Comparison of ENCODE assay signal across 22 mouse cellular contexts in genomic region chr10:60252187-60252586, GRCm38 (mm10). TPM values are rescaled to one million over a fixed set of nuclear protein-coding genes. Genes with fewer than 3 reads are reported as not detected.
DNase-seq lines count a peak whose midpoint lies in the region; ATAC-seq and TF ChIP-seq lines count a peak whose summit lies in the region.
"Had no signal": no experiment of that assay in that cellular context is flagged by ENCODE, and none has a peak within 500 bp of the region (broad histone marks: within the 10 kb centered on the region; RNA-seq: fewer than 3 reads in every experiment).

No protein-coding gene starts in this region.

- no peaks in the 10 kb centered on the region for H3K4me1 ChIP-seq in embryonic facial prominence, embryonic 12.5 days
- peaks cover 8% of the 10 kb centered on the region for H3K4me1 ChIP-seq in embryonic facial prominence, embryonic 10.5 days
- H3K4me1 ChIP-seq in lung, postnatal 0 days (ENCODE audit: insufficient read depth, low read depth, low read length): no peaks in the 10 kb centered on the region
- peaks cover 2% of the 10 kb centered on the region; the same call in 1 of the 2 replicates for H3K4me1 ChIP-seq in bone marrow, adult 2 months (ENCODE audit: control insufficient read depth, insufficient read depth, low read length)
- H3K4me1 ChIP-seq in small intestine, adult 2 months (ENCODE audit: control insufficient read depth, insufficient read depth, insufficient read length, low read length): peaks cover 6% of the 10 kb centered on the region
- H3K4me1 ChIP-seq in forebrain, embryonic 14.5 days (ENCODE audit: control insufficient read depth, insufficient read depth, low read length): no peaks in the 10 kb centered on the region
- H3K4me1 ChIP-seq: forebrain, embryonic 12.5 days; midbrain, embryonic 12.5 days had no signal

- WGBS in embryonic facial prominence, embryonic 12.5 days: 68% methylated on average over 4 of the region's 4 CpGs
- WGBS in embryonic facial prominence, embryonic 10.5 days: 74% methylated on average over 4 of the region's 4 CpGs
- 69% methylated on average over 4 of the region's 4 CpGs for WGBS in lung, postnatal 0 days
- 58% methylated on average over 4 of the region's 4 CpGs for WGBS in bone marrow, adult 2 months
- WGBS in small intestine, adult 2 months: 78% methylated on average over 4 of the region's 4 CpGs
- WGBS in forebrain, embryonic 14.5 days: 76% methylated on average over 4 of the region's 4 CpGs

- H3K36me3 ChIP-seq in embryonic facial prominence, embryonic 12.5 days: no peaks in the 10 kb centered on the region
- H3K36me3 ChIP-seq in embryonic facial prominence, embryonic 10.5 days (replicated peaks): no peaks in the 10 kb centered on the region
- H3K36me3 ChIP-seq in lung, postnatal 0 days (ENCODE audit: insufficient read depth, low read length): no peaks in the 10 kb centered on the region
- H3K36me3 ChIP-seq in small intestine, adult 2 months (ENCODE audit: control insufficient read depth, insufficient read depth, low read length): no peaks in the 10 kb centered on the region
- H3K36me3 ChIP-seq in forebrain, embryonic 14.5 days (ENCODE audit: control insufficient read depth, insufficient read depth, low read length): no peaks in the 10 kb centered on the region
- H3K36me3 ChIP-seq: forebrain, embryonic 12.5 days; hindbrain, embryonic 10.5 days; limb, embryonic 15.5 days; midbrain, embryonic 12.5 days had no signal

- H3K27ac ChIP-seq in embryonic facial prominence, embryonic 12.5 days: no peak overlapping the region
- H3K27ac ChIP-seq in embryonic facial prominence, embryonic 10.5 days (replicated peaks): no peak overlapping the region
- no peak overlapping the region for H3K27ac ChIP-seq in lung, postnatal 0 days (ENCODE audit: low read length)
- peak overlapping the region; percentile 60 for H3K27ac ChIP-seq in bone marrow, adult 2 months (ENCODE audit: control insufficient read depth, insufficient read depth, low read depth, low read length, poor library complexity)
- peak overlapping the region; percentile 24; the same call in 1 of the 2 replicates for H3K27ac ChIP-seq in small intestine, adult 2 months (ENCODE audit: insufficient read depth, low read depth, low read length)
- no peak overlapping the region for H3K27ac ChIP-seq in forebrain, embryonic 14.5 days (ENCODE audit: low read depth, low read length)
- H3K27ac ChIP-seq: forebrain, embryonic 12.5 days; hindbrain, embryonic 10.5 days; hindbrain, postnatal 0 days; kidney, postnatal 0 days; left cerebral cortex, adult 2 months; limb, embryonic 15.5 days; midbrain, embryonic 12.5 days had no signal

- 0 out of 2 replicates have a peak, but pooled peaks have one; percentile 26 for ATAC-seq in embryonic facial prominence, embryonic 12.5 days (ENCODE audit: insufficient number of reproducible peaks, insufficient read depth, low FRiP score, low TSS enrichment)
- ATAC-seq in lung, postnatal 0 days: 0 out of 2 replicates have a peak, but pooled peaks have one; percentile 15
- no peak for ATAC-seq in forebrain, embryonic 14.5 days
- ATAC-seq: hindbrain, postnatal 0 days had no signal

- no peak for DNase-seq in embryonic facial prominence, embryonic 10.5 days (ENCODE audit: low spot score)
- no peak for DNase-seq in lung, postnatal 0 days (ENCODE audit: low spot score)
- no peak for DNase-seq in lung, postnatal 25 days (ENCODE audit: low spot score)
- DNase-seq in forebrain, embryonic 14.5 days (ENCODE audit: low spot score): no peak
- no peak for DNase-seq in adrenal gland, adult (ENCODE audit: inconsistent age in 2 of 2, low spot score in 1 of 2)
- DNase-seq: cerebellum, adult 9-10 months; kidney, adult 11 months; left cerebral cortex, postnatal 4 days; lung, embryonic 14.5 days; right cerebral cortex, postnatal 14 days; thymus, postnatal 25 days had no signal

- H3K27me3 ChIP-seq in embryonic facial prominence, embryonic 12.5 days: no peaks in the 10 kb centered on the region
- no peaks in the 10 kb centered on the region for H3K27me3 ChIP-seq in embryonic facial prominence, embryonic 10.5 days (replicated peaks; ENCODE audit: low read depth, poor library complexity, severe bottlenecking)
- no peaks in the 10 kb centered on the region for H3K27me3 ChIP-seq in lung, postnatal 0 days (replicated peaks; ENCODE audit: insufficient read depth, low read length)
- H3K27me3 ChIP-seq in small intestine, adult 2 months (ENCODE audit: control insufficient read depth, insufficient read depth, low read length): no peaks in the 10 kb centered on the region
- H3K27me3 ChIP-seq in forebrain, embryonic 14.5 days (replicated peaks; ENCODE audit: control insufficient read depth, insufficient read depth, low read length): no peaks in the 10 kb centered on the region
- H3K27me3 ChIP-seq: forebrain, embryonic 12.5 days; limb, embryonic 15.5 days; midbrain, embryonic 12.5 days had no signal

- no peak for TF ChIP-seq CTCF in lung, postnatal 0 days (IDR thresholded peaks at IDR 0.05)
- TF ChIP-seq CTCF in bone marrow, adult 2 months (IDR thresholded peaks at IDR 0.05; ENCODE audit: control insufficient read depth, insufficient read depth, low read length): no peak
- no peak for TF ChIP-seq CTCF in small intestine, adult 2 months (IDR thresholded peaks at IDR 0.05; ENCODE audit: extremely low read depth, insufficient read length, insufficient replicate concordance, low read depth, low read length)

- H3K9ac ChIP-seq in embryonic facial prominence, embryonic 12.5 days: no peak overlapping the region
- no peak overlapping the region for H3K9ac ChIP-seq in lung, postnatal 0 days (replicated peaks; ENCODE audit: low read depth)
- H3K9ac ChIP-seq in forebrain, embryonic 14.5 days (ENCODE audit: low read length): no peak overlapping the region
- H3K9ac ChIP-seq: forebrain, embryonic 12.5 days; limb, embryonic 15.5 days; lung, embryonic 14.5 days; midbrain, embryonic 12.5 days had no signal

- no peak for TF ChIP-seq EP300 in lung, postnatal 0 days (IDR thresholded peaks at IDR 0.05)

- H3K9me3 ChIP-seq in embryonic facial prominence, embryonic 12.5 days: no peaks in the 10 kb centered on the region
- no peaks in the 10 kb centered on the region for H3K9me3 ChIP-seq in embryonic facial prominence, embryonic 10.5 days
- no peaks in the 10 kb centered on the region for H3K9me3 ChIP-seq in lung, postnatal 0 days (ENCODE audit: low read length)
- H3K9me3 ChIP-seq in forebrain, embryonic 14.5 days (replicated peaks; ENCODE audit: control insufficient read depth, low read length): no peaks in the 10 kb centered on the region
- H3K9me3 ChIP-seq: forebrain, embryonic 12.5 days; hindbrain, embryonic 10.5 days; limb, embryonic 15.5 days; midbrain, embryonic 12.5 days had no signal

- H3K4me2 ChIP-seq in embryonic facial prominence, embryonic 12.5 days (replicated peaks): no peak overlapping the region
- H3K4me2 ChIP-seq in lung, postnatal 0 days (replicated peaks; ENCODE audit: low read depth, low read length): no peak overlapping the region
- no peak overlapping the region for H3K4me2 ChIP-seq in forebrain, embryonic 14.5 days (ENCODE audit: low read length)
- H3K4me2 ChIP-seq: forebrain, embryonic 12.5 days; heart, embryonic 11.5 days; limb, embryonic 15.5 days; lung, embryonic 14.5 days; midbrain, embryonic 12.5 days had no signal

- no peak overlapping the region for H3K4me3 ChIP-seq in embryonic facial prominence, embryonic 12.5 days
- H3K4me3 ChIP-seq in embryonic facial prominence, embryonic 10.5 days: no peak overlapping the region
- H3K4me3 ChIP-seq in lung, postnatal 0 days (ENCODE audit: low read depth, low read length): no peak overlapping the region
- no peak overlapping the region for H3K4me3 ChIP-seq in bone marrow, adult 2 months (replicated peaks; ENCODE audit: control insufficient read depth, low read depth, low read length)
- H3K4me3 ChIP-seq in small intestine, adult 2 months (ENCODE audit: low read depth, low read length): no peak overlapping the region
- H3K4me3 ChIP-seq in forebrain, embryonic 14.5 days (ENCODE audit: low read depth, low read length): no peak overlapping the region
- H3K4me3 ChIP-seq: forebrain, embryonic 12.5 days; hindbrain, embryonic 10.5 days; left cerebral cortex, adult 2 months; limb, embryonic 15.5 days; midbrain, embryonic 12.5 days had no signal

- no peak for TF ChIP-seq POLR2A in bone marrow, adult 2 months (IDR thresholded peaks at IDR 0.05; ENCODE audit: borderline replicate concordance, control insufficient read depth, low read depth, low read length)
- TF ChIP-seq POLR2A in small intestine, adult 2 months (IDR thresholded peaks at IDR 0.05; ENCODE audit: low read depth, low read length): no peak

RNA-seq across cellular contexts. Expression of gene Psap, which starts 25.2 kb away (rescaled TPM):
- polyA plus RNA-seq in embryonic facial prominence, embryonic 12.5 days (2016; fragmentation: Nextera tagmentation; extraction: Ambion mirVana): 75.7 and 77.6 TPM in 2 replicates
- 47.1 and 49.0 TPM in 2 replicates for polyA plus RNA-seq in embryonic facial prominence, embryonic 10.5 days (2016; fragmentation: Nextera tagmentation; extraction: Ambion mirVana)
- 120 and 128 TPM in 2 replicates for polyA plus RNA-seq in lung, postnatal 0 days (2015; fragmentation: Nextera tagmentation; extraction: Ambion mirVana)
- polyA plus RNA-seq in bone marrow, adult 2 months (2011; ENCODE audit: insufficient read depth, insufficient read length, low replicate concordance, missing spikeins): 271 and 453 TPM in 2 replicates
- 306 and 443 TPM in 2 replicates for polyA plus RNA-seq in small intestine, adult 2 months (2012; rRNA removed)
- polyA plus RNA-seq in forebrain, embryonic 14.5 days (2014; fragmentation: Nextera tagmentation; extraction: Ambion mirVana): 164 and 170 TPM in 2 replicates

RNA-seq across cellular contexts. Expression of gene Chst3, which starts 33.1 kb away (rescaled TPM):
- 3.2 and 3.6 TPM in 2 replicates for polyA plus RNA-seq in embryonic facial prominence, embryonic 12.5 days (2016; fragmentation: Nextera tagmentation; extraction: Ambion mirVana)
- 1.8 and 1.9 TPM in 2 replicates for polyA plus RNA-seq in embryonic facial prominence, embryonic 10.5 days (2016; fragmentation: Nextera tagmentation; extraction: Ambion mirVana)
- 1.8 TPM in 2 replicates for polyA plus RNA-seq in lung, postnatal 0 days (2015; fragmentation: Nextera tagmentation; extraction: Ambion mirVana)
- polyA plus RNA-seq in bone marrow, adult 2 months (2011; ENCODE audit: insufficient read depth, insufficient read length, low replicate concordance, missing spikeins): 11.9 and 16.5 TPM in 2 replicates
- 1.8 and 4.2 TPM in 2 replicates for polyA plus RNA-seq in small intestine, adult 2 months (2012; rRNA removed)
- 0.52 and 0.70 TPM in 2 replicates for polyA plus RNA-seq in forebrain, embryonic 14.5 days (2014; fragmentation: Nextera tagmentation; extraction: Ambion mirVana)

Comparison
In these comparisons a context has a peak if more than half of its experiments do, and no peak if none do; other contexts are left out.
1. H3K27ac ChIP-seq: peak in bone marrow, adult 2 months (single experiment) and small intestine, adult 2 months (single experiment); none in embryonic facial prominence, embryonic 12.5 days (single experiment), embryonic facial prominence, embryonic 10.5 days (single experiment), lung, postnatal 0 days (single experiment) and forebrain, embryonic 14.5 days (single experiment).